Mouse (Mus musculus) CH12.LX (cell line): ENCODE results near the gene Folr1. TPM values are rescaled to one million over a fixed set of nuclear protein-coding genes. Genes with fewer than 3 reads are reported as not detected.

Experiments used
- DNase-seq: peaks from one replicate; pipeline ENCODE4 v3.0.0-alpha.2; 2013; ENCODE audit errors: extremely low read depth
- H3K27ac ChIP-seq: 2 replicates; pipeline ENCODE4 v1.5.1; 2012; ENCODE audit warnings: low read depth, mild to moderate bottlenecking, control low read depth, moderate library complexity; ENCODE audit not compliant: insufficient read depth
- H3K27me3 ChIP-seq: replicated peaks from 2 replicates; pipeline ENCODE3; 2012; ENCODE audit warnings: inconsistent platforms
- H3K36me3 ChIP-seq, 2 experiments: replicated peaks in 1 of 2; 2 replicates each; pipeline versions ENCODE3 to v1.6.1; 2012; ENCODE audit warnings: inconsistent platforms in 1 of 2, low read length in 1 of 2, mild to moderate bottlenecking in 1 of 2, mixed read lengths in 1 of 2, moderate library complexity in 1 of 2; ENCODE audit not compliant: control insufficient read depth in 1 of 2, insufficient read depth in 1 of 2
- H3K4me1 ChIP-seq, 2 experiments: 2 replicates each; pipeline ENCODE4 v1.6.1; 2012; ENCODE audit warnings: inconsistent platforms in 1 of 2, moderate library complexity in 1 of 2; ENCODE audit not compliant: insufficient read depth in 2 of 2, control insufficient read depth in 1 of 2
- H3K4me2 ChIP-seq: 2 replicates; pipeline ENCODE4 v1.6.1; 2012; ENCODE audit warnings: low read depth, mild to moderate bottlenecking, control low read depth; ENCODE audit not compliant: poor library complexity, insufficient read depth, severe bottlenecking
- H3K4me3 ChIP-seq, 3 experiments: fragments of 150-350 bp in 1 of 3; sonication (generic) in 1 of 3; replicated peaks in 1 of 3; 2 replicates each; pipeline versions ENCODE3 to v1.5.1; 2011 to 2012; ENCODE audit warnings: low read depth in 2 of 3, low read length in 2 of 3, mild to moderate bottlenecking in 2 of 3, moderate library complexity in 2 of 3, control low read depth in 1 of 3, improper control_type of control experiment in 1 of 3, inconsistent platforms in 1 of 3, mixed read lengths in 1 of 3; ENCODE audit not compliant: poor library complexity in 1 of 3
- H3K79me2 ChIP-seq: replicated peaks from 2 replicates; pipeline ENCODE4 v1.6.1; 2012; ENCODE audit warnings: mild to moderate bottlenecking, moderate library complexity; ENCODE audit not compliant: control insufficient read depth, poor library complexity, insufficient read depth, severe bottlenecking; ENCODE audit errors: extremely low read depth
- H3K9ac ChIP-seq: 2 replicates; pipeline ENCODE4 v1.6.1; 2012; ENCODE audit warnings: low read depth, mild to moderate bottlenecking, control low read depth, moderate library complexity; ENCODE audit not compliant: insufficient read depth
- H3K9me3 ChIP-seq: replicated peaks from 2 replicates; pipeline ENCODE3; 2012; ENCODE audit warnings: low read length, inconsistent platforms, mixed read lengths
- BHLHE40 ChIP-seq: IDR thresholded peaks from 2 replicates; pipeline ENCODE4 v1.6.1; 2011; ENCODE audit warnings: mild to moderate bottlenecking, low read depth, low read length, improper control_type of control experiment
- EP300 ChIP-seq: IDR thresholded peaks from 2 replicates; pipeline ENCODE4 v1.6.1; 2011; ENCODE audit warnings: low read length, improper control_type of control experiment
- GABPA ChIP-seq: IDR thresholded peaks from 2 replicates; pipeline ENCODE4 v1.6.1; 2012; ENCODE audit warnings: low read depth, low read length, improper control_type of control experiment, inconsistent platforms; ENCODE audit not compliant: insufficient replicate concordance
- HCFC1 ChIP-seq: IDR thresholded peaks from 2 replicates; pipeline ENCODE4 v1.6.1; 2012; ENCODE audit warnings: low read depth, mild to moderate bottlenecking, inconsistent platforms, low read length, improper control_type of control experiment
- MEF2A ChIP-seq: IDR thresholded peaks from 2 replicates; pipeline ENCODE4 v1.6.1; 2014; ENCODE audit warnings: low read depth, mild to moderate bottlenecking, inconsistent platforms, low read length, improper control_type of control experiment, borderline replicate concordance
- MYC ChIP-seq: IDR thresholded peaks from 2 replicates; pipeline ENCODE4 v1.6.1; 2011; ENCODE audit warnings: low read depth, mild to moderate bottlenecking, improper control_type of control experiment, low read length
- NRF1 ChIP-seq: IDR thresholded peaks from 2 replicates; pipeline ENCODE4 v1.6.1; 2014; ENCODE audit warnings: low read depth, mild to moderate bottlenecking, inconsistent platforms, low read length, improper control_type of control experiment, moderate library complexity
- POLR2A ChIP-seq: IDR thresholded peaks from 2 replicates; pipeline ENCODE4 v1.6.1; 2011; ENCODE audit warnings: low read depth, mild to moderate bottlenecking, improper control_type of control experiment, low read length
- POLR2AphosphoS2 ChIP-seq: IDR thresholded peaks from 2 replicates; pipeline ENCODE4 v1.6.1; 2011; ENCODE audit warnings: low read depth, low read length, improper control_type of control experiment
- RAD21 ChIP-seq: IDR thresholded peaks from 2 replicates; pipeline ENCODE4 v1.6.1; 2011; ENCODE audit warnings: low read depth, mild to moderate bottlenecking, low read length, improper control_type of control experiment, moderate library complexity
- RCOR1 ChIP-seq: conservative IDR thresholded peaks from 2 replicates; pipeline ENCODE4 v1.6.1; 2012; ENCODE audit warnings: low read depth, mild to moderate bottlenecking, inconsistent platforms, low read length, improper control_type of control experiment
- USF2 ChIP-seq: conservative IDR thresholded peaks from 2 replicates; pipeline ENCODE4 v1.6.1; 2011; ENCODE audit warnings: low read depth, low read length, improper control_type of control experiment
- dilution Hi-C: fragments of 300-500 bp; cut with MboI; formaldehyde crosslinking; loops from 2 replicates; pipeline ENCODE4 v1.14.3; 2020; ENCODE audit warnings: low sequenced_read_pairs; ENCODE audit not compliant: extremely low pct_unique_long_range_greater_than_20kb, extremely low pct_ligation_motif_present
- in situ Hi-C: fragments of 300-500 bp; cut with MboI; formaldehyde crosslinking; loops from 3 replicates; pipeline ENCODE4 v1.14.3; 2019; ENCODE audit warnings: low sequenced_read_pairs, low pct_ligation_motif_present, low pct_unique_long_range_greater_than_20kb, mixed read lengths
- polyA plus RNA-seq: library from polyadenylated mRNA; unstranded; fragments of >175 nt; gene quantifications from 2 replicates; pipeline ENCODE4 v1.2.1, GENCODE M21; 2012; ENCODE audit warnings: low read depth; ENCODE audit not compliant: insufficient read length
- total RNA-seq, 2 experiments: library from RNA; depleted of rRNA; stranded (reverse); fragments of 300-350 nt in 1 of 2; fragments of >200 nt in 1 of 2; gene quantifications; 2 replicates each; pipeline ENCODE4 v1.2.3; 2012 to 2014

Gene Folr1
- total and polyA plus RNA-seq, 3 experiments: 0.25 TPM; not detected in 2

DNA sequence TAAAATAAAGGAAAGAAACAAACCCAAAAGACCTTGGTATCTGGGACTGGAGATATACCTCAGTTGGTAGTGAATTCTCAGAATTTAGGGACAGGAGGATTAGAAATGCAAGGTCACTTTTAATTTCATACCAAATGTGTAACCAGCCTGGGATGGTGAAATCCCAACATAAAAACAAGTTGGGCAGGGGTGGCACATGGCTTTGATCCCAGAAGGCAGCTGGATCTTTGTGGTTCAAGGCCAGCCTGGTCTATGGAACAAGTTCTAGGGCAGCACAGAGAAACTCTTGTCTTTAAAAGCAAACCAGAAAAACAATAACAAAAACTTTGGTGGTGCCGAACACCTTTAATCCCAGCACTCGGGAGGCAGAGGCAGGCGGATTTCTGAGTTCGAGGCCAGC lies 3.1 kb downstream of the Folr1 start:
- Histone ChIP-seq H3K27me3 (no peaks in the 10 kb centered on the region), H3K9me3 (peaks cover 3% of the 10 kb centered on the region), H3K79me2 (no peaks in the 10 kb centered on the region), H3K4me3 (no peak overlapping the region), H3K9ac (no peak overlapping the region), H3K4me1 (peaks cover 0 to 5% of the 10 kb centered on the region in 2 experiments; a peak in 3 of 4 replicates), H3K36me3 (no peaks in the 10 kb centered on the region), H3K4me2 (no peak overlapping the region), H3K27ac (no peak overlapping the region)
- dilution Hi-C loops (no loop called here), in situ Hi-C loops (no loop called here)
- DNase-seq: no peak
- TF ChIP-seq RCOR1 (no peak), POLR2AphosphoS2 (no peak), MEF2A (no peak), POLR2A (no peak), HCFC1 (no peak)

DNA sequence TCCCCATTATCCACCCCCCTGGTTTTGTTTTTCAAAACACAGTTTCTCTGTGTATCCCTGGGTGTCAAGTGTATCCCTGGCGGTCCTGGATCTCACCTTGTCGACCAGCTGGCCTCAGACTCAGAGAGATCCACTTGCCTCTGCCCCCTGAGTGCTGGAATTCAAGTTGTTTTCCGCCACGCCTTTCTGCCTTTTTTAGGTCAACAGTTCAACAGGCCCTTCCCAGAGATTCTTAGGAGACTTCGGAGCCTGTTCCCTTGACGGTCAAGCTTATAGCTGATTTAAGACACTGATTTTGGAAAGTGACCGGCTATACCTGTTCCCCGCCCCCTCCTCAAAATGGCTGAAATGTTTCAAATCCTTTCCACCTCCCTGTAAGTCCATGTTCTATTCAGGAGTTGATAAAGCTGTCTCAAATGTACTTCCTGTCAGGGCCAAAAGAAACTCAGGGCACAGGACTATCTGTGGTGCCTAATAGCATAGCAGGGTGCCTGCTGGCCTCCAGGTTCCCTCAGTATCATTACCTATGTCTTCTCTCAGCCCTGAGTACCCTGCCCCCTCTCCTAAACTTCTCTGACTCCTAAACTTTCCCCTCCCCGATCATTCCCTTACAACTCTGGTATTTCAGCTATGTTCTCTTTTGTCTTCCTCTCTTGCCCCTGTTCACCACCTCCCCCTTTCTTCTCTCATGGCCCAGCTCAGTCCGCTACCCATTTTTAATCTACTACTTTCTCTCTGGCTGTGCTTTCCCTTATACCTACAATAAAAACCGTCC lies 3.9 kb downstream of the Folr1 start:
- Histone ChIP-seq H3K9me3 (peaks cover 3% of the 10 kb centered on the region), H3K4me2 (no peak overlapping the region)
- in situ Hi-C loops: no loop called here
- no peak for TF ChIP-seq RAD21
- no peak for TF ChIP-seq BHLHE40
- no peak for TF ChIP-seq MYC
- TF ChIP-seq GABPA: no peak
- no peak for TF ChIP-seq USF2
- TF ChIP-seq, all 38 proteins: peak for 0
- dilution Hi-C loops: no loop called here
- H3K27me3 ChIP-seq: no peaks in the 10 kb centered on the region
- H3K79me2 ChIP-seq: no peaks in the 10 kb centered on the region
- H3K9ac ChIP-seq: no peak overlapping the region
- no peak for DNase-seq
- H3K4me1 ChIP-seq: peaks cover 0 to 5% of the 10 kb centered on the region in 2 experiments; a peak in 3 of 4 replicates
- H3K36me3 ChIP-seq: no peaks in the 10 kb centered on the region
- H3K4me3 ChIP-seq: no peak overlapping the region
- H3K27ac ChIP-seq: no peak overlapping the region

DNA sequence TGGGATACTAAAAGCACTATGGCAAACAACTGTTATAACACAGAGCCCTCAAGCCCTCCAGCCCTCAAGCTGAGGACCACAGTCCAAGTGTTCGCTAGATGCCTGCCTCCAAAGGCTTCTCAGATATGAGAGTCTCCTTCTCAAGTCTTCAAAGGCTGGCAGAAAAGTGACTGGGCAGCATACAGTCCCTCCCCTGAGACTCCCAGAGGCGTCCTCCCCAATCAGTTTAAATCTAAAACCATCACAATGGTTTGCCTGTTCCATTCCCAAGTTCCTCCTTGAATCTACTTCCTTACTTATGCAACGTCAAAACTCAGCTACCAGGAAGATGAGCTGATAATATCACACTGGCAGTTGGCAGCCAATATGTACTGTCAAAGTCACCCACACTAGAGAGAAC lies 7.2 kb downstream of the Folr1 start, which contains the start of gene Anapc15:
Anapc15 (plus strand) TSS at position 301 of the 400 bp plus-strand sequence.
- H3K9me3 ChIP-seq: peaks cover 3% of the 10 kb centered on the region
- H3K27me3 ChIP-seq: no peaks in the 10 kb centered on the region
- H3K36me3 ChIP-seq: no peaks in the 10 kb centered on the region
- dilution Hi-C loops: no loop called here
- in situ Hi-C loops: no loop called here
- TF ChIP-seq EP300 (no peak), NRF1 (no peak), MEF2A (no peak)
- H3K4me2 ChIP-seq: no peak within 1 kb of the TSS
- no peak for DNase-seq
- no peak within 1 kb of the TSS for H3K4me3 ChIP-seq
- peaks cover 2 to 8% of the 10 kb centered on the region in 2 experiments; a peak in 3 of 4 replicates for H3K4me1 ChIP-seq
- no peaks in the 10 kb centered on the region for H3K79me2 ChIP-seq
- no peak within 1 kb of the TSS for H3K9ac ChIP-seq
- no peak within 1 kb of the TSS for H3K27ac ChIP-seq
